Mouse (Mus musculus) frontal cortex, postnatal 14 days (tissue): ENCODE measurements around the gene Nadk.

Experiments used
- DNase-seq, 2 experiments: peaks; one replicate each; pipeline ENCODE4 v3.0.0; 2022; ENCODE audit warnings: low spot score in 2 of 2

Gene Nadk

GRCm38 (mm10) chr4:155561661-155562442 lies at the start of gene Nadk:
Gene Nadk, plus strand, starts transcription at chr4:155562378.
- DNase-seq = no peak

DNA sequence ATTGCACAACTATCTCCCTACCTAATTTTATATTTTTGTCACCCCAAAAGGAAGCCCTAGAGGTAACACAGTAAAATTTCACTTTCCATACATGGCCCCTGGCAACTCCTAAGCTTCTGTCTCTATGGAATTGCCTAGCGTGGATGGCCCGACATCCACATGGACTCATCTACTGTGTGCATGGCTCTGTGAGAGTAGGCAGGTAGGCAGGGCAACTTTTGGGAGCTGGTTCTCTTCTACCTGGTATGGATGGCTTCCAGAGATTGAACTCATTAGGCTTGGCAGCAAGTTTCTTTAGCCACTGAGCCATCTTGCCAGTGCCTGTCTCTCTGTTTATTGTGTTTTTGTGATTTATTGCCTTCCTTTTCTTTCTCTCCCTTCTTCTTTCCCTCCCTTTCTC lies 47.4 kb upstream of the Nadk start:
- DNase-seq = no peak

GRCm38 (mm10) chr4:155517948-155518517 lies 44.1 kb upstream of the Nadk start:
- DNase-seq = no peak

- DNase-seq = no peak
Observed at GRCm38 (mm10) chr4:155522327-155522726, 39.9 kb upstream of the Nadk start.

DNA sequence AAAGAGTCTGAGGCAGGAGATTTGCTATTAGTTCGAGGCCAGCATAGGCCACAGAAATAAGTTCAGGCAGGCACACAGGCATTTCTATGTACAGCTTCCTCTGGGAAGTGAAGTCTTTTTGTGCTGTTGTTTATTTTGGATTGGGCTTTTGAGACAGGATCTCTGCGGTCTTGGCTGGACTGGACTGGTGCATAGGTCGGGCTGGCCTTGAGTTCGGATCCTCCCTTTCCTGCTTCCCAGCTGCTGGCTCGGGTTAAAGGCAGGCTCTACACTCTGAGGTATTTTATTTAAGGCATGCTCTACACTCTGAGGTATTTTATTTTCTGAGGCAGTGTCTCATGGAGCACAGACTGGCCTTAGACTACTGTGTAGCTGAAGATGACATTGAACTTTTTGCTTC lies 36.4 kb upstream of the Nadk start:
- no peak for DNase-seq

DNA sequence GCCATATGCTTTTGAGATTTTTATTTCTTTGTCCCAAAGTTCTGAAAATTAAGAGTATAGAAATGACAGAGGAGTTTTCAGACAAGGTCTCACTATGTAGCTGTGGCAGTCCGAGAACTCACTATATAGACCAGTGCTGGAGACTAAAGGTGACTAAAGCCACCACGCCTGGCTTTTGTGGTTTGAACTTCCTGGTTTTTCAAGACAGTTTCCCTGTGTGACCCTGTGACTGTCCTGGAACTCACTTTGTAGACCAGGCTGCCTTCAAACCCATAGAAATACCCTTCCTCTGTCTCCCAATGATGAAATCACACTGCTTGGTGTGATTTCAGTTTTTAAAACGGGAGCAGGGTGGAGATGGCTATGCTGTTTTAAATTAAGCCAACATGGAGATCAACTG lies 32.9 kb upstream of the Nadk start:
- DNase-seq = no peak

GRCm38 (mm10) chr4:155549993-155550392 lies 12.2 kb upstream of the Nadk start:
- DNase-seq = no peak

GRCm38 (mm10) chr4:155550446-155550845 lies 11.7 kb upstream of the Nadk start:
- no peak for DNase-seq

DNA sequence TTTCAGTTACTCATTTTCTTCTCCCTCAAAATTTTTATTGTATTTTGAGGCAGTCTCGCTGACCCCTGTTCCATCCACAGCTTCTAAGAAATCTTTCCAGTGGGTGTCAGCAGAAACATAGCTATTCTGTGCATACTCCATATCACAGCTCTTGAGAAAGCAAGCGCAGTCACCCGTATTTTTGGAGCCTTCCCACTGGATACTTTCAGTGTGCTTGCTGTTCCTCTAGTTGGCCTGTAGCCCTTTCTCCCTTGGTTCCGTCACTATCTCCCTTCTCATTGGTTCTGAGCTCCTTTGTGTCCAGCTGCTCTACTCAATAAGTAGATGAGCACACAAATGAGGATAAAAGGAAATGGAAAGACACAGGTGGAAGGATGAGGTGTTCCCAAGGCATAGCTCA lies 11.1 kb upstream of the Nadk start:
- DNase-seq = no peak

GRCm38 (mm10) chr4:155552917-155553532 lies 9.2 kb upstream of the Nadk start:
- DNase-seq = no peak

DNA sequence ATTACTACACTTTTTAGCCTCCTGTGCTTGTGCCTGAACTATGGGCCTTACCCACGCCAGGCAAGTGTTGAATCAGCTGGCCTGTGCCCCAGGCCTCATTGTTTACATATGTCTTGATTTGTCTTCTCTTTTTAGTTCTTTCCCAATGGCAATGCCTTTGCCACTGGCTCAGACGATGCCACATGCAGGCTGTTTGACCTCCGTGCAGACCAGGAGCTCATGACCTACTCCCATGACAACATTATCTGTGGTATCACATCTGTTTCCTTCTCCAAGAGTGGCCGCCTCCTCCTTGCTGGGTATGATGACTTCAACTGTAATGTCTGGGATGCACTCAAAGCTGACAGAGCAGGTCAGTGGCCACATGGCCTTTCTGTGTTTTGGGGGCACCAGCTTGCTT lies 7.3 kb upstream of the Nadk start:
- DNase-seq = no peak

DNA sequence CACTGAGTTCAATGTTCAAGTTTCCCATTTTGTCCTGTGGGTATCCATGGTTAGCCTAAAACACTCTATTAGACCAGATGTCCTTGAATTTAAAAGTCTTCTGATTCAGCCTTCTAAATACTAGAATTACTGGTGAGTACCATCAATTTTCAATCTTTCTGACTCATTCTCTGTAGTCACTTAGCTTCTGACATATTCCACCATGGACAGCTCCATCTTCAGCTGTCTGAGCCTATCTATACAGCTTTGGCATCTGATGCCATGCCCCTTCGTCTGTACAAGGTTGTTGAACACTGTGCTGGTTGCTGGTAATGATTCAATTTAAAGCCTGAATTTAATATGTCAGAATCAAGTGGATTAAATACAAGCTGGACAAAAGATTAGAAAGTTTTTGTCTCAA lies 6.7 kb upstream of the Nadk start:
- no peak for DNase-seq

- DNase-seq = no peak
Observed at GRCm38 (mm10) chr4:155559454-155559853, 2.7 kb upstream of the Nadk start.

- DNase-seq = no peak
Observed at GRCm38 (mm10) chr4:155560932-155561331, 1.2 kb upstream of the Nadk start.

GRCm38 (mm10) chr4:155562725-155563399 lies 684 bp downstream of the Nadk start:
- peak; percentile 56 to 57 for DNase-seq

- DNase-seq = peak; percentile 91 to 92
Observed at GRCm38 (mm10) chr4:155563400-155564231, 1.4 kb downstream of the Nadk start.

DNA sequence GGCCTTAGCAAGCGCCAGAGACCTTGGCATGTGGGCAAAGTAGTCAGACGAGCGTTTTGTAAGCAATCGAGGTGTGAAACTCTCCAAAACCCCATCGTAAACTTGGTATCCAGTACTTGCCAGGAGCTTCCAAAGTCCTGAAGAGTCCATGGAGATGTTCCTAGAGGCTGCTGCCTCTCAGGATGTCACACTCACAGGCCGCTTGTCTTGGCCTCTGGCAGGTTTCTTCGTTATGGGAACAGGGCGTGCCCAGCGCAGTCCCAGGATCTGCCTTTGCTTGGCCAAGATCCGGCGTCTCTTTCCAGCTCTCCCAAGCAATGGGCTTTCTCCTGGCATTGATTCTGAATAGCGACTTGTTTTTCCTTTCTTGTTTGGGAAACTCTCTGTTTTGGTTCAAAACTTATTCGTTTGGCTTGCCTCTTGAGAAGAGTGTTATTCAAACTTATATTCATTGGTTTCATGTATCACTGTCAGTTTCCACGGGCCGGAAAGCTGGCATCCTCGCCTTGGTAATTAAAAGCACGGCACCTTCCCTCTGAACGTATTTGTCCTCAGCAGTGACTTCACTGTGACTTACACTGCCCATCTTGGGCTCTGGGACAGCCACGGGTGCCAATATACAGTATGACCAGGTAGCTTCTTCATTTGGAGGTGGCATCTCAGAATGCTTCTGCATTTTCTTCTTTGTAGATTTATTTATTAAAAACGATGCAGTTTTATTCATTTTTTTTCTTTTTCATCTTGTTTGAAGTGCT lies 2.3 kb downstream of the Nadk start:
- DNase-seq = no peak

- DNase-seq = no peak
Observed at GRCm38 (mm10) chr4:155566555-155566954, 4.4 kb downstream of the Nadk start.

DNA sequence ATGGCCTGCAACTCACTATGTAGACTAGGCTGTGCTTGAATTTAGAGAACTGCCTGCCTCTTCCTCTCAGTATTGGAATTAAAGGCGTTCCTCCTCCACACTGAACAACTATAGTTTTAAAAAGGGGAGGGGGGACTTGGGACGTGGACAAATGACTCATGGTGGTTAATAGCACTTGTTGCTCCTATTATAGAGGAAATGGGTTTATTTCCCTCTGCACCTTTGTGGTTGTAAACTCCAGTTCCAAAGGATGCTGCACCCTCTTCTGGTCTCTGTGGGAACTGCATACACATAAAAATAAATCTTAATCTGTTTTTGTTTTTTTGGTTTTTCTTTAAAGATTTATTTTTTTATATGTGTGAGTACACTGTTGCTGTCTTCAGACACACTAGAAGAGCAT lies 6.0 kb downstream of the Nadk start:
- DNase-seq = no peak

- DNase-seq = no peak
Observed at GRCm38 (mm10) chr4:155568632-155569370, 6.6 kb downstream of the Nadk start.
